Mouse (Mus musculus): ENCODE results near the gene Olfr1383.
"Not testable (repeated sequence)": the region's sequence is repeated elsewhere in the genome, so short reads cannot be mapped to it uniquely, and the experiment has no call there.

Gene Olfr1383

DNA sequence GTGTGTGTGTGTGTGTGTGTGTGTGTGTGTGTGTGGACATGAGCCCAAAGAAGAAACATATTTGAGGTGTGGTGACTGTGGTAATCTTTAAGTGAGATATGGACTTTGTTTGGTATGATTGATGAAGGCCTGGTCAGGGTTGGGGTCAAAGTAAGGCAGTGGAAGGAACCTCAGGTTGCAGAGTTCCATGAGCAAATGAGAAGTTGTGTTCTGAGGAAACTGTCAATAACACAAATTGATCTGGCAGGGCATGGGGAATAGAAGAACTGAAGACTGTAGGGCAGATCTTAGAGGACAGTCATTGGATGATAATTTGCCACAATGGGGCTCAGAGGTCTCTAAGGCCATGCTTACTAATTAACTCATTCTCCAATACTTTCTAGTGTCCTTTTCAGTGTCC is at the start of gene Olfr1383:
TSS of gene Olfr1383 (plus strand) at position 301 of the 400 bp plus-strand sequence.
- DNase-seq: no peak

DNA sequence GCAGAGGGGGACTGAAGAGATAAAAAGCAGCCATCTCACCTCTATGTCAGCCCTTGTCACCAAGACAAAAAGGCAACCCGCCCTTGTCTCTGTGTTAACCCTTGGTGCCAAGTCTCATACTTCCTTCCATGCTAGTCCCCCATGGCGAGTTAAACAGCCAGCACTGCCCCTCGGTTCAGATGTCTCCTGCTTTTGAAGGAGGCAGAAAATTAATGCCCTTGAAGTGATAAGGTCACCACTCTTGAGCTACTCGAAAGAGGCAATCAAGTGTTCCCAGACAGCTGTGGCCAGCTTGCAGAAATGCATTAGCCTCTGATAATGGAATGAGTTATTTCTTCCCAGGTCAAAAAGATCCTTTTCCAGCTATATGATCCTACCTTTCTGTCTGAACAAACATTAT is 33.5 kb upstream of the Olfr1383 start:
- no peak for DNase-seq

DNA sequence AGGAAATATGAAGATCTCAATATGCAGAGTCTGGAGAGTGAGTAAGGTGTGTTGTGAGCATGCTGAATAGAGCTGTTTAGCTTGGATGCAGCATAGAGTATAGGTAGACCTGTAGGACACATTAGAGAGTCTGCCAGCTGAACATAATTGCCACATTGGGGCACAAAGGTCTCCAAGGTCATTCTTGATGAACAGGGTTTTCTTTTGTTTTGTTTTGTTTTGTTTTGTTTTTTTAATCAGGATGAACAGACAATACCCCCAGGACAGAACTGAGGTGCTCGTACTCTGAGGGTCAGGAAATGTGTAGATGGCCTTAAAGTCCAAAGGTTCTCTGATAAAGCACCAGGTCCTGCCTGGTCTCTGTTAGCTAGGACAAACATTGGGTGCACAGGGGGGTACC is 30.7 kb upstream of the Olfr1383 start, which contains the start of gene Olfr1385:
TSS of gene Olfr1385 (plus strand) at position 301 of the 400 bp plus-strand sequence.
- not testable (repeated sequence) for DNase-seq

DNA sequence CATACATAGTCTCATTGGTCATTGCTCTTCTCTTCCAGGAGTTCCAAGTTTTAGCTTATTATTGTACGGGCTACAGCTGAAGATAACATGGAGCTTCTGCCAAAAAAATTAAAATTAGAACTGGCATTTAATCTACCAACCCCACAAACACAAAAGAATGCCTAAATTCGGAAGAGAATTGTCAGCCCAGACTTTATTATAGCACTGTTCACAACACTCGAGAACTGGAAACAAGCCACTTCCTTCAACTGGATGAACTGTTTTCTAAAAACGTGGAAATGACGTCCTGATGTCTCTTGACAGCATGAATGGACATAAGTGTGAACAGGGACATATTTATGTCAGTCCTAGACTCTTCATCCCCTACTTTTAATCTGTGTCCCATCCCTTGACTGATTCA is 1.4 kb upstream of the Olfr1383 start:
- DNase-seq: no peak

DNA sequence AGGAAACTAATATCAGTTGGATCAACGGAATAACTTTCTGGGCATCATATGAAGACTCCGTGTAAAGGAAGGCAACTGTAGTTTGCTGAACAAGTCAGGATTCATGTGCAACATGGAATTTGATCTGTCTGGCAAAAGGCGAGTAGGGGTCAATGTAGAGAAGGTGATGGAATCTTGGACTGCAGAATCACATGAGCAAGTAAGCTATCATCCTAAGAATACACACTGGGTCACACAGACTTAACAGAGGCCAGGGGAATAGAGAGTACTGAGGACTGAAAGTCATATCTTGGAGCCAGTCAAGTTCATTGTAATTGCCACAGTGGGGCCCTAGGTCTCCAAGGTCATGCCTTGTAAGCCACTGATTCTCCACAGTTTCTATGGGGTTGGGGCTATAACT is 8.5 kb downstream of the Olfr1383 start, which contains the start of gene Olfr1382:
TSS of gene Olfr1382 (plus strand) at position 301 of the 400 bp plus-strand sequence.
- DNase-seq: no peak

DNA sequence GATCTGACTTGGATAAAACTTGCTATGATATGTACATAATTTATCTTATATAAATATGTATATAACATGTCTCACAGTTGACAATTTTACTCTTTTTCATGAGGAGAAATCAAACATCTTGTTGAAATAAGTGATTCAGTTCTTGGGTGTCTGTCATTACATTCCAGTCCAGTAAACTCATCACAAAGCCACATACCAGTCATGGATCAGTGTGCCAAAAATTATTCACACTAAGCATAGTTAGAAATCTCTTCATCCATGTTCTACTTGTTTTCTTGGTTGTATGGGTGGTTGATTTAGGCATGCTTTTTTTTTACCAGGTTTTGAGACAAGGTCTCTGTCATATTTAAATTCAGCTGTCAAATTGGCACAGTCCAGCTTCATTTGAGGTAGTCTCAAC is 13.3 kb downstream of the Olfr1383 start:
- DNase-seq: no peak

DNA sequence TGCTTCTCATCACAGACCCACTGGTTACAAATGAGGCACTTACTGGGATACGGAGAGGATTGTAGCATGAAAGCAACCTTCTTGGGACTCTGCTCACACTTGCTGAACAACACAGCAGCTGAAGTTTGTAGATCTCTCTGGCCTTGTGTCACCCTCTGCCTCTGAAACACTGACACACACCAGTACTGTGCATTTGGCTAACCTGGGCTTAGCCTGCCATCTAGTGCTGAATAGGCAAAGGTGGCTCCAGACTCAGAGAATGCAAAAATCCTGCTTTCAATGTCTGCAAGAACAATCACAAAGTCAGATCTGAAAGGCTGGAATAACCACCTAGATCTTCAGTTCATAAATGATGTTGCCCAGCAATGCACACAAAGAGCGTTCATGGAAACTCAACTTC is 17.2 kb downstream of the Olfr1383 start:
- not testable (repeated sequence) for DNase-seq

DNA sequence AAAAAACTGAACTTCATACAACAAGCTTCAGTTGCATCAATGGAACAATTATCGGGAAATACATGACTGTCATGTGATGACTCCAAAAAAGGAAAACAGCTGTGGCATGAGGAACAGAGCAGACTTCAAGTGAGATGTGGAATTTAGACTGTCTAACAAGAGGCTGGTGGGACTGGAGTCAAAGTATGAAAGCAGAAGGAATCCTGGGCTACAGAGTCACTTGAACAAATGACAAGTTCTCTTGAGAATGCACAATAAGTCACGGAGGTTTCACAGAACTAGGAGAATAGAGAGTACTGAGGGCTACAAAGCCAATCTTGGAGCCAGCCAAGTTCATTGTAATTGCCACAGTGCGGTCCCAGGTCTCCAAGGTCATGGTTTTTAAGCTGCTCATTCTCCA is 23.7 kb downstream of the Olfr1383 start, which contains the start of gene Olfr1381:
TSS of gene Olfr1381 (plus strand) at position 301 of the 400 bp plus-strand sequence.
- not testable (repeated sequence) for DNase-seq

DNA sequence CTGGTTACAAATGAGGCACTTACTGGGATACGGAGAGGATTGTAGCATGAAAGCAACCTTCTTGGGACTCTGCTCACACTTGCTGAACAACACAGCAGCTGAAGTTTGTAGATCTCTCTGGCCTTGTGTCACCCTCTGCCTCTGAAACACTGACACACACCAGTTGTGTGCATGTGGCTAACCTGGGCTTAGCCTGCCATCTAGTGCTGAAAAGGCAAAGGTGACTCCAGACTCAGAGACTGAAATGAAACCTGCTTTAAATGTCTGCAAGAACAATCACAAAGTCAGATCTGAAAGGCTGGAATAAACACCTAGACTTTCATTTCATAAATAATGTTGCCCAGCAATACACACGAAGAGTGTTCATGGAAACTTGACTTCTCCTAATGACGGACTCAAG is 34.6 kb downstream of the Olfr1383 start:
- not testable (repeated sequence) for DNase-seq

DNA sequence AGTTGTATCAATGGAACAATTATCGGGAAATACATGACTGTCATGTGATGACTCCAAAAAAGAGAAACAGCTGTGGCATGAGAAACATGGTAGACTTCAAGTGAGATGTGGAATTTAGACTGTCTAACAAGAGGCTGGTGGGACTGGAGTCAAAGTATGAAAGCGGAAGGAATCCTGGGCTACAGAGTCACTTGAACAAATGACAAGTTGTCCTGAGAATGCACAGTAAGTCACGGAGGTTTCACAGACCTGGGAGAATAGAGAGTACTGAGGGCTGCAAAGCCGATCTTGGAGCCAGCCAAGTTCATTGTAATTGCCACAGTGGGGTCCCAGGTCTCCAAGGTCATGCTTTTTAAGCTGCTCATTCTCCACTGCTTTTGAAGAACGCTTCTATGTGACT is 37.1 kb downstream of the Olfr1383 start, which contains the start of gene Olfr1380:
TSS of gene Olfr1380 (plus strand) at position 301 of the 400 bp plus-strand sequence.
- not testable (repeated sequence) for DNase-seq

DNA sequence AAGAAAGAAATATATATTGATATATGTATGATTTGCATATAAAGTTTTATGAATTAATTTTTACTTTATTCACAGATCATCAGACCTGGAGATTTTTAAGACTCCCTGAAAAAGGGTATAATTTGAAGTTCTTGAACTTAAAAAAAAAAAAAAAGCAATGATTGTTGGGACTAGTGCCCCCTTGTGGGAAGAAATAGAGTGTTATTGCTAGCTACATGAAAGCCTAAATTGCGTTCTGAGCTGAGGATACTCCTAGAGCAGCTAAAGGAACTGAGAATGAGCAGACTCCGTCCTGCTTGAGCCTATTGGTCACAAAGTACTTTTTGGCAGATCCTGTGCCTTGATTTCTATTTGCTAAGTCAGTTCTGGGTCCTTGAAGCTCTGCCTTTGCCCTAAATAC is 55.6 kb downstream of the Olfr1383 start:
- not testable (repeated sequence) for DNase-seq

Data from liver (tissue).